Mouse (Mus musculus): ENCODE data around the gene Hoxb4. TPM values are rescaled to one million over a fixed set of nuclear protein-coding genes. Genes with fewer than 3 reads are reported as not detected.

Hoxb4 gene
- polyA plus RNA-seq, 1 experiment from 2014 or later, result 3.2 TPM

DNA sequence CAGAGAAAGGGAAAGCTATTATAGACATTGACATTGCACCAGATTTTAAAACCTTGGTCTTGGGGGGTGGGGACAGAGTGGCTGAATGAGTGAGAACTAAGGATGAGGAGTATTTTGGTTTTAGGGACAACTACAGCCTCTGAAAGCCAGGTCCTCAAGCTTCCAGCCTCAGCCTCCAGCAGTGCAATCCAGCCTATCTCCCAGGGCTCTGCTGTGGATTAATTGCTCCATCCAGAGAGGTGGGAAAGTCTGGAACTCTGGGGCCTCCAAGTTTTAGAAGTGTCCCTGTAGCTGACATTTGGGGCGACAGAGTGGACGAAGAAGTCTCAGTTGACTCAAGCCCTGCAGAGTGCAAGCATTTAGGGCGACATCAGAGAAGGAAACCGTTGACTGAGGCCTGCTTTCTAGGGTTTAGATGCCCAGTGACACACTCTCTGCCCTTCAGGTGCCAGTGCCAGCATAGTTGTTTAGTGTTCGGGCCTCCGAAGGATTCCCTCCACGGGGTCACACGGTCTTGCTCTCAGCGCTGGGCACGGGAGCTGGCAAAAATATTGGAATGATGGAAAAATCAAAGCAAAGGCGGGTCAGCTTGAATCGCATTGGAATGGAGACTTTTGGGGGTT lies 4.2 kb upstream of the Hoxb4 start:
- H3K4me2 ChIP-seq (replicated peaks), result peak overlapping the region; percentile 81
- 26% methylated on average over 12 of the region's 12 CpGs for WGBS
- peaks cover 7% of the 10 kb centered on the region for H3K27me3 ChIP-seq (replicated peaks)

DNA sequence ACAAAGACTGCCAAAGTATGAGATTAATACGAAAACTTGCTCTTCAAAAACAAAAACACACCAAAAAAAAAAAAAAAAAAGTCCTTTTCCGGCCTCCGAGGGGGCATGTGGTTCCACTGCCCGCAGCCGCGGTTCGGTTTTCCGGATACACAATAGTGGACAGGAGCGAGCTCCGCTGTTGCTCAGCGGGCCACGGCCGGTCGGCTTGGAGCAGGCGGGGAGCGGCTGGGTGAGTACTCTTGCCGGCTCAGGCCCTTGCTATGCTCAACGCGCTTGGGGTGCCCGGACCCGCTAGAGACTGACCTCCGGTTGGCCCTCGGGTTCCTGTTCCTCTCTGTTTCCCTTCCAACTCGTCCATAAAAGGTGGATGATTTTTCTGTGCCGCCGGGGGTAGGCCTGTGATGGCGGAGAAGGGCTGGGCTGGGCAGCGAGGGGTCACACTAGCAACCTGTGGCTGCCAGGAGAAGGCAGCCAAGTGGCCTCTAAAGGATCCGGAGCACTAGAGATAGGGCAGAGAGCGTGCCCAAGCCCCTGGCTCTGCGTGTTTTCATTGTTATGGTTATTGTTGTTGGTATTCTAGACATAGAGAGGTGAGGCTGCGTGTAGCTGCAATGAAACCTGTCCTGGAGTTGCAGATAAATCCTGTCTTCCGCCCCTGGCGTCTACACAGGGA lies 3.3 kb upstream of the Hoxb4 start:
- 9% methylated on average over 34 of the region's 34 CpGs for WGBS
- peak overlapping the region; percentile 90 for H3K27ac ChIP-seq
- no peaks in the 10 kb centered on the region for H3K36me3 ChIP-seq
- H3K27me3 ChIP-seq (replicated peaks), result peaks cover 7% of the 10 kb centered on the region
- ATAC-seq, result no peak
- H3K9me3 ChIP-seq, result no peaks in the 10 kb centered on the region
- peaks cover 38% of the 10 kb centered on the region for H3K4me1 ChIP-seq (replicated peaks)
- H3K9ac ChIP-seq, result peak overlapping the region; percentile 57
- H3K4me2 ChIP-seq (replicated peaks), result peak overlapping the region; percentile 81
- peak overlapping the region; percentile 39 for H3K4me3 ChIP-seq (replicated peaks)

More for the DNA sequence above, 4.2 kb upstream of the Hoxb4 start:
- no peak for ATAC-seq
- peaks cover 46% of the 10 kb centered on the region for H3K4me1 ChIP-seq (replicated peaks)
- H3K4me3 ChIP-seq (replicated peaks), result peak overlapping the region; percentile 39
- no peaks in the 10 kb centered on the region for H3K36me3 ChIP-seq
- H3K27ac ChIP-seq, result peak overlapping the region; percentile 90
- H3K9me3 ChIP-seq, result no peaks in the 10 kb centered on the region
- H3K9ac ChIP-seq, result peak overlapping the region; percentile 57

DNA sequence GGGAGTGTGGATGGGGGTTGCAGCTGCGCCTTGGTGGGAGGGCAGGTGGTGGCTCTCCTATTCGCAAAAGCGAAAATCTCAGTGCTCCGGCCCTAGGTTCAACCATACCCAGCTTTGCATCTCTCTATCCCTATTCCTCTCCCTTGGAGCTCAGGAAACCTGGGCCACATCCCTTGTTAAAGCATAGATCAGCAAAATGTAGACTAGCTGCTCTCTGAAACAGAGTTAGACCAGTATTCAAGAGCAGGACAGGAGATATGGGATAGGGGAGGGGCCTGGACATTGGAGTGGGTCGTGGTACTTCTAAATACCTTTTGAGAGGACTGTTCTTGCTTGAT lies 2.8 kb upstream of the Hoxb4 start:
- H3K9ac ChIP-seq, result peak overlapping the region; percentile 57
- no peaks in the 10 kb centered on the region for H3K9me3 ChIP-seq
- H3K36me3 ChIP-seq, result no peaks in the 10 kb centered on the region
- H3K27me3 ChIP-seq (replicated peaks), result peaks cover 7% of the 10 kb centered on the region
- H3K27ac ChIP-seq, result peak overlapping the region; percentile 90
- WGBS, result 21% methylated on average over 5 of the region's 5 CpGs
- peaks cover 35% of the 10 kb centered on the region for H3K4me1 ChIP-seq (replicated peaks)
- peak overlapping the region; percentile 81 for H3K4me2 ChIP-seq (replicated peaks)
- no peak for ATAC-seq
- peak overlapping the region; percentile 39 for H3K4me3 ChIP-seq (replicated peaks)

DNA sequence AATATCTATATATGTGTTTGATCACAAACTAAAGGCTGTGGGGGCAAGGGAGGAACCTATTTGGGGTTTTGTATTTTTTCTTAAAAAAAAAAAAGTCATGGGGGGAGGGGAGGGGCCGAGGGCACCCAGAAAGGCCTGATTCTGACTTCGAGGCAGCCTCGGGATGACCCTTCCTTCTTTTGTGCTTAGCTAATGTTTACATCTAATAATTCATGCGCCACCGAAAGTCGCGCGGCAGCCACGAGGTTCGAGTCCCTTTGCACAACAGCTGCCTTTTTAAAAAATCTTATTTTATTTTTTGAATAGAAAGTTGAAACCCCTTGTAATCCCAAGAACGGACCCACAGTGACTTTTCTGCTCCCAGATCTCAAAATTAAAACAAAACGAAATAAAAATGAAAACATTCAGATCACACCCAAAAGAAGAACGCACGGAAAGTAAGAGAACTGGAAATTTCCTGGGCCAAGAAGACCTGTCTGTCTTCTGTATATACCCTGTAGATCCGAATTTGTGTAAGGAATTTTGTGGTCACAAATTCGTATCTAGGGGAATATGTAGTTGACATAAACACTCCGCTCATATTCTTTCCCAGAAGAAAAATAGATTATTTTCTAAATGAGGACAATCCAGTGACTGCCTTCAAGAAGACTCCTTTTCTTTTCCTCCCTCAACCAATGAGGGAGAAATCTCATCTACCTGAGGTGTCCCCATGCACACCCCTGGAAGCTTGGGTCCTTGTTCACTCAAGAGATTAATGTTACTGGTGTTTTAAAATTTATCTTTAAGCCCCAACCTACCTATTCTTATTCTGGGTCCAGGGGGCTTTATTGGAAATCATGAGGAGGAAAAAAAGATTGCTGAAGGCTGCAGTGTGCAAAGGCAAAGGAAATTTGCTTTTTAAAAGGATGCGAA lies 1.1 kb upstream of the Hoxb4 start:
- H3K27ac ChIP-seq, result peak overlapping the region; percentile 98
- H3K36me3 ChIP-seq, result no peaks in the 10 kb centered on the region
- ATAC-seq, result no peak
- H3K4me2 ChIP-seq (replicated peaks), result peak overlapping the region; percentile 81
- H3K27me3 ChIP-seq (replicated peaks), result peaks cover 3% of the 10 kb centered on the region
- peaks cover 27% of the 10 kb centered on the region for H3K4me1 ChIP-seq (replicated peaks)
- H3K9me3 ChIP-seq, result no peaks in the 10 kb centered on the region
- H3K9ac ChIP-seq, result peak overlapping the region; percentile 23; the same call in 1 of the 2 replicates
- H3K4me3 ChIP-seq (replicated peaks), result peak overlapping the region; percentile 39
- WGBS, result 16% methylated on average over 18 of the region's 18 CpGs

DNA sequence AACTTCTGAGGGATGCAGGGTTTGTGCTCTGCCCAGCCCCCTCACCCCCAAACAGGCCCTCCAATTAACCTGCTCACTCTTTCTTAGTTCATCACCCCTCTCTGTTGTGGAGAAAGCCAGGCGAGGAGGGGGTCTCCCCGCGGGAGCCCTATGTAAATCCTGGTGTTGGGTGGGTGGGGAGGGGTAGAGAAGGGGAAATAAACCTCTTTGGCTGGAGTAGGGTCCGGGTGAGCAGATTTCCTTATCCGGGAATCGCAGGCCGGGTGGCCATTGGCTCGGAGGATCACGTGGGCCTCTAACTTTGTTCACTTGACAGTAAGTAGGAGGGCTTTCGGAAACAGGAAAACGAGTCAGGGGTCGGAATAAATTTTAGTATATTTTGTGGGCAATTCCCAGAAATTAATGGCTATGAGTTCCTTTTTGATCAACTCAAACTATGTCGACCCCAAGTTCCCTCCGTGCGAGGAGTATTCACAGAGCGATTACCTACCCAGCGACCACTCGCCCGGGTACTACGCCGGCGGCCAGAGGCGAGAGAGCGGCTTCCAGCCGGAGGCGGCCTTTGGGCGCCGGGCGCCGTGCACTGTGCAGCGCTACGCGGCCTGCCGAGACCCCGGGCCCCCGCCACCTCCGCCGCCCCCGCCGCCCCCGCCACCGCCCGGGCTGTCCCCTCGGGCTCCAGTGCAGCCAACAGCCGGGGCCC lies 452 bp downstream of the Hoxb4 start:
- peaks cover 20% of the 10 kb centered on the region for H3K4me1 ChIP-seq (replicated peaks)

GRCm38 (mm10) chr11:96319071-96319902 lies 1.2 kb downstream of the Hoxb4 start:
- Histone ChIP-seq H3K4me3 (replicated peaks) (peak overlapping the region; percentile 64), H3K36me3 (no peaks in the 10 kb centered on the region), H3K9me3 (no peaks in the 10 kb centered on the region), H3K27me3 (replicated peaks) (peaks cover 6% of the 10 kb centered on the region), H3K4me2 (replicated peaks) (peak overlapping the region; percentile 81), H3K27ac (peak overlapping the region; percentile 98), H3K9ac (peak overlapping the region; percentile 83), H3K4me1 (replicated peaks) (peaks cover 19% of the 10 kb centered on the region)
- ATAC-seq, result peak; percentile 57
- 1% methylated on average over 34 of the region's 34 CpGs for WGBS

More for the DNA sequence above, 452 bp downstream of the Hoxb4 start:
- H3K27me3 ChIP-seq (replicated peaks), result peaks cover 3% of the 10 kb centered on the region
- no peaks in the 10 kb centered on the region for H3K9me3 ChIP-seq
- peak overlapping the region; percentile 64 for H3K4me3 ChIP-seq (replicated peaks)
- H3K4me2 ChIP-seq (replicated peaks), result peak overlapping the region; percentile 81
- 0% methylated on average over 43 of the region's 45 CpGs for WGBS
- peak; percentile 77 for ATAC-seq
- H3K27ac ChIP-seq, result peak overlapping the region; percentile 98
- H3K36me3 ChIP-seq, result no peaks in the 10 kb centered on the region
- H3K9ac ChIP-seq, result peak overlapping the region; percentile 83

DNA sequence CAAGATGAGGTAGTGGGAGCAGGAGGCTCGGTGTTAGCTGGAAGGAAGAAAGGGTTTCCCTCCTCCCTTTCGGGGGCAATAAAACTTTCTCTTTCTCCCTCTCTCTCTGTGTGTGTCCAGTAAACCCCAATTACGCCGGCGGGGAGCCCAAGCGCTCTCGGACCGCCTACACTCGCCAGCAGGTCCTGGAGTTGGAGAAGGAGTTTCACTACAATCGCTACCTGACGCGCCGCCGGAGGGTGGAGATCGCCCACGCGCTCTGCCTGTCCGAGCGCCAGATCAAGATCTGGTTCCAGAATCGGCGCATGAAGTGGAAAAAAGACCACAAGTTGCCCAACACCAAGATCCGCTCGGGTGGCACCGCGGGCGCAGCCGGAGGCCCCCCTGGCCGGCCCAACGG lies 1.8 kb downstream of the Hoxb4 start:
- peak; percentile 5; the same call in 1 of the 2 replicates for ATAC-seq
- Histone ChIP-seq H3K36me3 (no peaks in the 10 kb centered on the region), H3K9me3 (no peaks in the 10 kb centered on the region), H3K4me1 (replicated peaks) (peaks cover 19% of the 10 kb centered on the region), H3K27me3 (replicated peaks) (peaks cover 4% of the 10 kb centered on the region), H3K4me3 (replicated peaks) (peak overlapping the region; percentile 64), H3K9ac (peak overlapping the region; percentile 83), H3K4me2 (replicated peaks) (peak overlapping the region; percentile 81), H3K27ac (peak overlapping the region; percentile 98)
- under 1% methylated on average over 29 of the region's 29 CpGs for WGBS

GRCm38 (mm10) chr11:96320688-96321087 lies 2.6 kb downstream of the Hoxb4 start:
- H3K9ac ChIP-seq, result peak overlapping the region; percentile 83
- no peaks in the 10 kb centered on the region for H3K36me3 ChIP-seq
- no peak for ATAC-seq
- peaks cover 18% of the 10 kb centered on the region for H3K4me1 ChIP-seq (replicated peaks)
- H3K27ac ChIP-seq, result peak overlapping the region; percentile 98
- WGBS, result 25% methylated on average over 17 of the region's 17 CpGs
- H3K4me2 ChIP-seq (replicated peaks), result peak overlapping the region; percentile 81
- H3K27me3 ChIP-seq (replicated peaks), result peaks cover 2% of the 10 kb centered on the region; the same call in 1 of the 2 replicates
- H3K4me3 ChIP-seq (replicated peaks), result peak overlapping the region; percentile 64
- H3K9me3 ChIP-seq, result no peaks in the 10 kb centered on the region

GRCm38 (mm10) chr11:96321846-96322245 lies 3.8 kb downstream of the Hoxb4 start:
- no peak for ATAC-seq
- Histone ChIP-seq H3K4me3 (replicated peaks) (no peak overlapping the region; the same call in 1 of the 2 replicates), H3K4me2 (replicated peaks) (peak overlapping the region; percentile 81), H3K27me3 (replicated peaks) (0 out of 2 replicates have a peak, but pooled peaks cover 2% of the 10 kb centered on the region), H3K9ac (peak overlapping the region; percentile 49), H3K4me1 (replicated peaks) (peaks cover 11% of the 10 kb centered on the region; the same call in 1 of the 2 replicates), H3K27ac (peak overlapping the region; percentile 89), H3K9me3 (no peaks in the 10 kb centered on the region), H3K36me3 (no peaks in the 10 kb centered on the region)
- 20% methylated on average over 5 of the region's 5 CpGs for WGBS

- H3K27ac ChIP-seq, result peak overlapping the region; percentile 89
- WGBS, result 34% methylated on average over 6 of the region's 6 CpGs
- peak overlapping the region; percentile 49 for H3K9ac ChIP-seq
- peak overlapping the region; percentile 81 for H3K4me2 ChIP-seq (replicated peaks)
- H3K27me3 ChIP-seq (replicated peaks), result 0 out of 2 replicates have a peak, but pooled peaks cover 2% of the 10 kb centered on the region
- no peaks in the 10 kb centered on the region for H3K9me3 ChIP-seq
- ATAC-seq, result no peak
- H3K36me3 ChIP-seq, result no peaks in the 10 kb centered on the region
- H3K4me1 ChIP-seq (replicated peaks), result peaks cover 10% of the 10 kb centered on the region
- peak overlapping the region; percentile 2; the same call in 1 of the 2 replicates for H3K4me3 ChIP-seq (replicated peaks)
Observed at GRCm38 (mm10) chr11:96322738-96323137, 4.7 kb downstream of the Hoxb4 start.

DNA sequence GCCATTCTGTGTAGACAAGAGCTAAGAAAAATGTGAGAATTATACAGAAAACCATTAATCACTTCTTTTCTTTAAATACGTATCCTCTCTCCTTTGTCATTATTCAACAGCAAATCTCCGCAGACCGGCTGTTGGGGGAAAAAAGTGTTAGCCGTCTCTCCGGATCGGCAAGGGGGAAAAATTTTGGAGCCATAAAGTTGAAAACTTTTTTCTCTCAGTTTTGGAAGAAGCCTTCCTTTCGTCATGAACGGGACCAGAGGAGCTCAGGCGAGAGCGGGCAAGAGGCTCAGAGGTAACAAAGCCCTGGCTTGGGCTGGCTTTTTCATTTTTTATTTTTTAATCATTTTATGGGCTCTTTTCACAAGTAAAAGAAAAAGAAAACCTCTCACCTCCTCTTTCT lies 5.1 kb downstream of the Hoxb4 start, which contains the start of gene Hoxb3:
Hoxb3 (plus strand) TSS at position 173 of the 400 bp plus-strand sequence.
- H3K4me3 ChIP-seq (replicated peaks), result peak within 1 kb of the TSS; percentile 20
- no peaks in the 10 kb centered on the region for H3K9me3 ChIP-seq
- ATAC-seq, result no peak
- 26% methylated on average over 10 of the region's 10 CpGs for WGBS
- H3K27ac ChIP-seq, result peak within 1 kb of the TSS; percentile 89
- peak within 1 kb of the TSS; percentile 49 for H3K9ac ChIP-seq
- peak within 1 kb of the TSS; percentile 81 for H3K4me2 ChIP-seq (replicated peaks)
- no peaks in the 10 kb centered on the region for H3K36me3 ChIP-seq
- H3K4me1 ChIP-seq (replicated peaks), result peaks cover 10% of the 10 kb centered on the region
- H3K27me3 ChIP-seq (replicated peaks), result 0 out of 2 replicates have a peak, but pooled peaks cover 2% of the 10 kb centered on the region

Measured in intestine, embryonic 15.5 days (tissue).